Mouse (Mus musculus) kidney, embryonic 15.5 days (tissue): ENCODE measurements around the gene Gm128. TPM values are rescaled to one million over a fixed set of nuclear protein-coding genes. Genes with fewer than 3 reads are reported as not detected.

ENCODE experiments used
- ATAC-seq: fragments of 200-750 bp; cut with Nextera tagmentation; replicated peaks from 2 replicates; pipeline ENCODE4 v1.8.0; 2017; ENCODE audit warnings: moderate TSS enrichment; ENCODE audit not compliant: low FRiP score
- H3K27ac ChIP-seq: fragments of 300-500 bp; sonication (generic); 2 replicates; pipeline ENCODE4 v1.5.1; 2015; ENCODE audit warnings: mild to moderate bottlenecking, inconsistent platforms
- H3K27me3 ChIP-seq: fragments of 300-500 bp; sonication (generic); 2 replicates; pipeline ENCODE4 v1.6.1; 2015; ENCODE audit warnings: inconsistent platforms
- H3K36me3 ChIP-seq: fragments of 300-500 bp; sonication (generic); 2 replicates; pipeline ENCODE4 v1.6.1; 2015; ENCODE audit warnings: inconsistent platforms
- H3K4me1 ChIP-seq: fragments of 300-500 bp; sonication (generic); 2 replicates; pipeline ENCODE4 v1.6.1; 2015; ENCODE audit warnings: inconsistent platforms
- H3K4me2 ChIP-seq: fragments of 300-500 bp; sonication (generic); 2 replicates; pipeline ENCODE4 v1.6.1; 2015; ENCODE audit warnings: moderate library complexity, mild to moderate bottlenecking, inconsistent platforms
- H3K4me3 ChIP-seq: fragments of 300-500 bp; sonication (generic); replicated peaks from 2 replicates; pipeline ENCODE4 v1.5.1; 2015; ENCODE audit warnings: mild to moderate bottlenecking, inconsistent platforms
- H3K9ac ChIP-seq: fragments of 300-500 bp; sonication (generic); 2 replicates; pipeline ENCODE4 v1.6.1; 2015; ENCODE audit warnings: mild to moderate bottlenecking, inconsistent platforms
- H3K9me3 ChIP-seq: fragments of 300-500 bp; sonication (generic); replicated peaks from 2 replicates; pipeline ENCODE4 v1.6.1; 2016; ENCODE audit warnings: inconsistent platforms
- WGBS: fragments of 180-500 bp; shearing (Covaris S2); methylation state at CpG from one replicate; pipeline ENCODE4 v1.1.7; 2015; ENCODE audit warnings: mixed read lengths; 5-methylcytosine and 5-hydroxymethylcytosine counted together
- polyA plus RNA-seq: library from polyadenylated mRNA; unstranded; fragments of >200 nt; fragmentation: Nextera tagmentation; extraction: Ambion mirVana; gene quantifications from 2 replicates; pipeline ENCODE4 v1.2.1, GENCODE M21; 2015

Gene Gm128
- polyA plus RNA-seq, 1 experiment from 2014 or later, result 0.53 TPM

DNA sequence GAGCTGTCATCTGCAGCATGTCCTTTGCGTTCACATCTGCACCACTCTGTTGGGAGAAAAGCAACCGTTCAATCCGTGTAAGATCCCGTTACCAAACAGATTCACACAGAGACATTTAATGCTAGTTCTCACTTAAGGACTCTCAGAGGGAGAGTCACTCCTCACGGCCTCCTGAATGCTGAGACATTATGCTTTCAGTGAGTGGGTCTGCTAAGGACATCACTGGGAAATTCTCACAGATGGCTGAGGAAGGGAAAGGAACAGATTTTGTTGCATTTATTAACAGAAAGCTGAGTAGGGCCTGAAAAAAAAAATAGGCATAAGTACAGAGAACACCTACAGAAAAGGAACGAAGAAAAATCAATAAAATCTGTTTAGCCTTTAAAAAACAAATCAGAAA lies 37.5 kb downstream of the Gm128 start:
- H3K4me1 ChIP-seq, result no peaks in the 10 kb centered on the region
- H3K4me2 ChIP-seq, result no peak overlapping the region
- H3K27ac ChIP-seq, result no peak overlapping the region
- no peak overlapping the region for H3K4me3 ChIP-seq
- no peaks in the 10 kb centered on the region for H3K27me3 ChIP-seq
- H3K9me3 ChIP-seq, result no peaks in the 10 kb centered on the region
- 90% methylated on average over 6 of the region's 6 CpGs for WGBS
- H3K36me3 ChIP-seq, result peaks cover 90% of the 10 kb centered on the region
- no peak for ATAC-seq
- H3K9ac ChIP-seq, result no peak overlapping the region

DNA sequence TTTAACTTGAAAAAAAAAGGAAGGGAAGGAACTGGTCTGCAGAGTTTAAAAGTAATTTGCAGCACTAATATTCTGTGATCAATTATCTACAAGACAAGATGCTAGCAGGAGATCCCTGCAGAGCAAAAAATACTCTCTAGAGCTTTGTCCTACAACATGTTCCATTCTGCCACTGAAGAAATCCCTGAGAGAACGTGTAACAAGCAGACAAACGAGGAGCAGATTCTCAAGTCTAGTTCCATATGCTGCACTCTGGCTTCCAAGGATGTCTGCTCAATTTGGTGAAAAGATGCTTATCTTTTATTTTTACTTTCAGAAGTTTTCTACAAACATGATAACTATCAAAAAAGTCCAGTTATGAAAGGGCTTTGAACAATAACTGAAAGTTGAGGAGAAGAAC lies 40.8 kb downstream of the Gm128 start:
- no peaks in the 10 kb centered on the region for H3K27me3 ChIP-seq
- no peak overlapping the region for H3K9ac ChIP-seq
- ATAC-seq, result no peak
- peak overlapping the region; percentile 46 for H3K27ac ChIP-seq
- no peak overlapping the region for H3K4me3 ChIP-seq
- H3K36me3 ChIP-seq, result peaks cover 95% of the 10 kb centered on the region
- no peaks in the 10 kb centered on the region for H3K4me1 ChIP-seq
- 66% methylated on average over 2 of the region's 2 CpGs for WGBS
- H3K9me3 ChIP-seq, result no peaks in the 10 kb centered on the region
- no peak overlapping the region for H3K4me2 ChIP-seq

DNA sequence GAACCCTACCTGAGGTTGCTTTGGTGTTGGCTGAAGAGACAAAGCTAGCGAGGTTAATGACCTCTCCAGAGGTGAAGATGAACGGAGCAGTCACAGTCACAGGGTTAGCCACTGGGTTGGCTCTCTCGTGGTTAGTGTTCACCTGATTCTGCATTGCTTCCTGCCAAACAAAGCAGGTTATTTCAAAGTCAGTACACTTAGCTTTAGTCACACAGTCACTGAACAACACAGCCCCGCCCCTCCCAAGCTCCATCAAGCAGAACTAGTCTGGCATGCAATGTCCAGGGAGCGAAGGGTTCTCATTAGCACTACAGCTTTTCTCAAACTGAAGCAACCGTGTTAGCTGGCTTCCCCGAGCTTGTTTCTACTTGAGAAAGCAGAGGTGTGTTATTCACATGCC lies 41.3 kb downstream of the Gm128 start:
- no peaks in the 10 kb centered on the region for H3K27me3 ChIP-seq
- peak; percentile 88 for ATAC-seq
- H3K36me3 ChIP-seq, result peaks cover 95% of the 10 kb centered on the region
- H3K4me2 ChIP-seq, result no peak overlapping the region
- H3K9ac ChIP-seq, result no peak overlapping the region
- 67% methylated on average over 7 of the region's 7 CpGs for WGBS
- H3K27ac ChIP-seq, result peak overlapping the region; percentile 46
- H3K9me3 ChIP-seq, result no peaks in the 10 kb centered on the region
- H3K4me1 ChIP-seq, result no peaks in the 10 kb centered on the region
- no peak overlapping the region for H3K4me3 ChIP-seq

DNA sequence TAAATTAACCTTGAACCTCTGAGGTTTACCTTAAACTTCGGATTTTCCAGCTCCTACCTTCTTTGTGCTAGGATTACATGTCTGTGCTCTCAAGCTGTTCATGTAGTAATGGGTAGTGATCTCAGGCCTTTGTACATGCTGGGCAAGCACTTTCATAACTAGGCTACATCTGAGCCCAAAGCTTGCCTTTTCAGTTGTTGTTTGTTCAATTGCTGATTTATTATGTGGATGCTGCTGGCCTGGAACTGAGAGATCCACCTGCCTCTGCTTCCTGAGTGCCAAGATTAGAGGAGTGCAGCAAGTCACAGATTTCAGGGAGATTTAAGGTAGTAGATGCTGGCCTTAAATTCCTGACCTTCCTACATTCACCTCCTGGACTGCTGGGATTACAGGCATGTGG lies 42.3 kb downstream of the Gm128 start:
- H3K9me3 ChIP-seq, result no peaks in the 10 kb centered on the region
- H3K36me3 ChIP-seq, result peaks cover 94% of the 10 kb centered on the region
- no peak overlapping the region for H3K4me3 ChIP-seq
- H3K4me1 ChIP-seq, result no peaks in the 10 kb centered on the region
- H3K9ac ChIP-seq, result no peak overlapping the region
- ATAC-seq, result no peak
- no peaks in the 10 kb centered on the region for H3K27me3 ChIP-seq
- no peak overlapping the region for H3K27ac ChIP-seq
- no peak overlapping the region for H3K4me2 ChIP-seq
- 63% methylated on average over 1 of the region's 1 CpGs for WGBS

DNA sequence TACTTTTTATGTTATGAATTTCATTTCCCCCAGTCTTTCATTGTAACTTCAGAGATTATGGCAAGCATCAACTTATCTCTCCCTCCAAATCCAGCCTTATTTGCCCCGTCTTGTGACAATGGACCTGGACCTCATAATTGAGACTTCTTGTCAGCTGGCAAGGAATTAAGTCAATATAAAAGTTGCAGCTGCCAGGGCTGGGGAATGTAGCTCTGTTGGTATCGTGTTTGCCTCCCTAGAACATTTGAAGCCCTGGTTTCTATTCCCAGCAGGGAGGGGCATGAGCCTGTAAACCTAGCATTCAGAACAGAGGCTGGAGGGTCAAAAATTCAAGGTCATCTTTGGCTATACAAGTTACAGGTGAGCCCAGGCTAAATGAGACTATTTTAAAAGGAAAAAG lies 45.6 kb downstream of the Gm128 start:
- no peak overlapping the region for H3K4me2 ChIP-seq
- H3K4me1 ChIP-seq, result no peaks in the 10 kb centered on the region
- no peak overlapping the region for H3K27ac ChIP-seq
- H3K9me3 ChIP-seq, result no peaks in the 10 kb centered on the region
- H3K4me3 ChIP-seq, result no peak overlapping the region
- 86% methylated on average over 2 of the region's 2 CpGs for WGBS
- no peaks in the 10 kb centered on the region for H3K27me3 ChIP-seq
- ATAC-seq, result no peak
- peaks cover 78% of the 10 kb centered on the region for H3K36me3 ChIP-seq
- H3K9ac ChIP-seq, result no peak overlapping the region

DNA sequence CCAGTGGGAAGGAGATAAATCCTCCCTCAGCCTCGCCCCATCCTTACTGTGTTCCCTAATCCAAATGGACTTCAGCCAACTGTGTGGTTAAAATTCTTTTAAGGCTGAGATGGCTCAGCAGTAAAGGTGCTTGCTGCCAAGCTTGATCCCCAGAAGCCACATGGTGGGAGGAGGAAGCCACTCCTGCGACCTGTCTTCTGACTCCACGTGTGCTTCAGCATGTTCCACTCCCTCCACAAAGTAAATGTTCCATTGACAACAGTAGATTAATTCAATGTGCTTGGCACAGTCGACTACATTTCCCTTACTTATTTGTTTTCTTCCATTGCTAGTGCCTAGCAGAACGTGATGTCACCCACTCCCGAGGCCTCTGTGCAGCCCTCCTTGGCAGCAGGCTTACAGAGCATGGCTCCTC lies 46.7 kb downstream of the Gm128 start:
- ATAC-seq, result no peak
- Histone ChIP-seq H3K4me3 (no peak overlapping the region), H3K27ac (no peak overlapping the region)

More for the DNA sequence above, 46.7 kb downstream of the Gm128 start:
- H3K27me3 ChIP-seq, result no peaks in the 10 kb centered on the region
- no peaks in the 10 kb centered on the region for H3K4me1 ChIP-seq
- 86% methylated on average over 6 of the region's 6 CpGs for WGBS
- no peak overlapping the region for H3K9ac ChIP-seq
- peaks cover 75% of the 10 kb centered on the region for H3K36me3 ChIP-seq
- H3K4me2 ChIP-seq, result no peak overlapping the region
- no peaks in the 10 kb centered on the region for H3K9me3 ChIP-seq

Other genes with a start within 250 kb of the Gm128 start
- 28.6 and 32.4 TPM in 2 replicates for gene Zfp687, start 226.2 kb downstream of the Gm128 start, polyA plus RNA-seq
- gene Psmd4, start 199.0 kb downstream of the Gm128 start, polyA plus RNA-seq, result 248 and 271 TPM in 2 replicates
- 19.9 and 20.8 TPM in 2 replicates for gene Pip5k1a, start 134.7 kb downstream of the Gm128 start, polyA plus RNA-seq
- gene Vps72, start 130.6 kb downstream of the Gm128 start, polyA plus RNA-seq, result 168 and 184 TPM in 2 replicates
- gene Tmod4, start 117.1 kb downstream of the Gm128 start, polyA plus RNA-seq, result 0.93 and 1.9 TPM in 2 replicates
- gene Scnm1, start 107.6 kb downstream of the Gm128 start, polyA plus RNA-seq, result 67.7 and 71.6 TPM in 2 replicates
- gene Lysmd1, start 107.5 kb downstream of the Gm128 start, polyA plus RNA-seq, result 14.5 and 15.5 TPM in 2 replicates
- gene Tnfaip8l2, start 99.2 kb downstream of the Gm128 start, polyA plus RNA-seq, result 2.7 and 2.9 TPM in 2 replicates
- gene Sema6c, start 81.1 kb downstream of the Gm128 start, polyA plus RNA-seq, result 3.9 and 4.5 TPM in 2 replicates
- 10.0 and 10.6 TPM in 2 replicates for gene Gabpb2, start 23.7 kb downstream of the Gm128 start, polyA plus RNA-seq
- gene Cdc42se1, start 12.9 kb downstream of the Gm128 start, polyA plus RNA-seq, result 87.4 and 92.0 TPM in 2 replicates
- 12.9 and 16.0 TPM in 2 replicates for gene Mllt11, start 9.4 kb downstream of the Gm128 start, polyA plus RNA-seq
- gene Bnipl, start 9.6 kb upstream of the Gm128 start, polyA plus RNA-seq, result 1.2 and 1.4 TPM in 2 replicates
- 39.2 and 46.2 TPM in 2 replicates for gene Mindy1, start 39.7 kb upstream of the Gm128 start, polyA plus RNA-seq
- gene Prune1, start 40.5 kb upstream of the Gm128 start, polyA plus RNA-seq, result 21.6 and 22.5 TPM in 2 replicates
- 6.2 and 6.5 TPM in 2 replicates for gene Anxa9, start 65.6 kb upstream of the Gm128 start, polyA plus RNA-seq
- gene Cers2, start 73.2 kb upstream of the Gm128 start, polyA plus RNA-seq, result 169 and 181 TPM in 2 replicates
- gene Setdb1, start 115.6 kb upstream of the Gm128 start, polyA plus RNA-seq, result 42.6 and 45.2 TPM in 2 replicates
- gene 4930558C23Rik, start 161.2 kb upstream of the Gm128 start, polyA plus RNA-seq, result 0.23 TPM in 1 of 2 replicates, not detected in the other
- 42.5 and 43.1 TPM in 2 replicates for gene Arnt, start 192.8 kb upstream of the Gm128 start, polyA plus RNA-seq